Mouse (Mus musculus): ENCODE measurements around the gene Mgrn1. TPM values are rescaled to one million over a fixed set of nuclear protein-coding genes. Genes with fewer than 3 reads are reported as not detected.

The Mgrn1 gene
- polyA plus RNA-seq, 1 experiment from 2014 or later, result 85.9 TPM

GRCm38 (mm10) chr16:4899711-4900110 lies 13.7 kb downstream of the Mgrn1 start:
- no peaks in the 10 kb centered on the region for H3K27me3 ChIP-seq
- H3K36me3 ChIP-seq, result 0 out of 2 replicates have a peak, but pooled peaks cover 1% of the 10 kb centered on the region
- WGBS, result 60% methylated on average over 2 of the region's 2 CpGs
- no peaks in the 10 kb centered on the region; the same call in 1 of the 2 replicates for H3K4me1 ChIP-seq
- no peak overlapping the region for H3K4me3 ChIP-seq
- H3K27ac ChIP-seq, result no peak overlapping the region
- ATAC-seq (ENCODE audit: insufficient number of reproducible peaks, low FRiP score, low TSS enrichment, low read depth), result no peak
- H3K9ac ChIP-seq, result no peak overlapping the region
- H3K4me2 ChIP-seq, result no peak overlapping the region
- H3K9me3 ChIP-seq, result no peaks in the 10 kb centered on the region

- no peaks in the 10 kb centered on the region for H3K27me3 ChIP-seq
- no peak overlapping the region for H3K4me3 ChIP-seq
- H3K9ac ChIP-seq, result no peak overlapping the region
- H3K4me2 ChIP-seq, result no peak overlapping the region
- WGBS, result 65% methylated on average over 7 of the region's 7 CpGs
- no peak for ATAC-seq (ENCODE audit: insufficient number of reproducible peaks, low FRiP score, low TSS enrichment, low read depth)
- no peaks in the 10 kb centered on the region for H3K9me3 ChIP-seq
- H3K4me1 ChIP-seq, result peaks cover 3% of the 10 kb centered on the region
- no peaks in the 10 kb centered on the region for H3K36me3 ChIP-seq
- H3K27ac ChIP-seq, result no peak overlapping the region
Measured at GRCm38 (mm10) chr16:4901167-4901566, 15.1 kb downstream of the Mgrn1 start.

GRCm38 (mm10) chr16:4902390-4902789 lies 16.3 kb downstream of the Mgrn1 start:
- Histone ChIP-seq H3K36me3 (no peaks in the 10 kb centered on the region; the same call in 1 of the 2 replicates), H3K4me3 (no peak overlapping the region), H3K27me3 (no peaks in the 10 kb centered on the region), H3K4me1 (peaks cover 3% of the 10 kb centered on the region), H3K9me3 (no peaks in the 10 kb centered on the region), H3K9ac (no peak overlapping the region), H3K27ac (no peak overlapping the region), H3K4me2 (no peak overlapping the region)
- WGBS, result 78% methylated on average over 2 of the region's 2 CpGs
- ATAC-seq (ENCODE audit: insufficient number of reproducible peaks, low FRiP score, low TSS enrichment, low read depth), result no peak

GRCm38 (mm10) chr16:4903491-4904102 lies 17.5 kb downstream of the Mgrn1 start:
- H3K27ac ChIP-seq, result no peak overlapping the region
- H3K4me2 ChIP-seq, result no peak overlapping the region
- no peak overlapping the region for H3K9ac ChIP-seq
- no peak overlapping the region for H3K4me3 ChIP-seq
- ATAC-seq (ENCODE audit: insufficient number of reproducible peaks, low FRiP score, low TSS enrichment, low read depth), result no peak
- WGBS, result 78% methylated on average over 6 of the region's 6 CpGs
- no peaks in the 10 kb centered on the region for H3K27me3 ChIP-seq
- H3K36me3 ChIP-seq, result peaks cover 7% of the 10 kb centered on the region
- peaks cover 5% of the 10 kb centered on the region for H3K4me1 ChIP-seq
- no peaks in the 10 kb centered on the region for H3K9me3 ChIP-seq

- 0 out of 2 replicates have a peak overlapping the region, but pooled peaks have one; percentile 1 for H3K27ac ChIP-seq
- no peak for ATAC-seq (ENCODE audit: insufficient number of reproducible peaks, low FRiP score, low TSS enrichment, low read depth)
- H3K36me3 ChIP-seq, result peaks cover 20% of the 10 kb centered on the region
- no peak overlapping the region for H3K4me3 ChIP-seq
- no peaks in the 10 kb centered on the region for H3K9me3 ChIP-seq
- peaks cover 5% of the 10 kb centered on the region for H3K4me1 ChIP-seq
- no peaks in the 10 kb centered on the region for H3K27me3 ChIP-seq
- WGBS, result 83% methylated on average over 3 of the region's 3 CpGs
- no peak overlapping the region for H3K4me2 ChIP-seq
- H3K9ac ChIP-seq, result no peak overlapping the region
Measured at GRCm38 (mm10) chr16:4904878-4905277, 18.8 kb downstream of the Mgrn1 start.

- Histone ChIP-seq H3K27me3 (no peaks in the 10 kb centered on the region), H3K9ac (no peak overlapping the region), H3K36me3 (peaks cover 27% of the 10 kb centered on the region), H3K4me1 (peaks cover 5% of the 10 kb centered on the region), H3K4me2 (no peak overlapping the region), H3K4me3 (no peak overlapping the region), H3K27ac (no peak overlapping the region), H3K9me3 (no peaks in the 10 kb centered on the region)
- no peak for ATAC-seq (ENCODE audit: insufficient number of reproducible peaks, low FRiP score, low TSS enrichment, low read depth)
- 25% methylated on average over 1 of the region's 1 CpGs for WGBS
Measured at GRCm38 (mm10) chr16:4905591-4905990, 19.5 kb downstream of the Mgrn1 start.

- Histone ChIP-seq H3K9me3 (no peaks in the 10 kb centered on the region), H3K4me2 (no peak overlapping the region), H3K4me1 (peaks cover 5% of the 10 kb centered on the region), H3K36me3 (peaks cover 37% of the 10 kb centered on the region), H3K4me3 (no peak overlapping the region), H3K27me3 (no peaks in the 10 kb centered on the region), H3K9ac (no peak overlapping the region), H3K27ac (no peak overlapping the region)
- no peak for ATAC-seq (ENCODE audit: insufficient number of reproducible peaks, low FRiP score, low TSS enrichment, low read depth)
Measured at GRCm38 (mm10) chr16:4906559-4906958, 20.5 kb downstream of the Mgrn1 start.

GRCm38 (mm10) chr16:4907386-4907785 lies 21.3 kb downstream of the Mgrn1 start:
- Histone ChIP-seq H3K36me3 (peaks cover 44% of the 10 kb centered on the region), H3K9me3 (no peaks in the 10 kb centered on the region), H3K4me2 (no peak overlapping the region), H3K4me3 (no peak overlapping the region), H3K9ac (no peak overlapping the region), H3K4me1 (peaks cover 5% of the 10 kb centered on the region), H3K27me3 (no peaks in the 10 kb centered on the region), H3K27ac (no peak overlapping the region)
- ATAC-seq (ENCODE audit: insufficient number of reproducible peaks, low FRiP score, low TSS enrichment, low read depth), result no peak
- WGBS, result 80% methylated on average over 2 of the region's 2 CpGs

- 54% methylated on average over 4 of the region's 5 CpGs for WGBS
- H3K9me3 ChIP-seq, result no peaks in the 10 kb centered on the region
- H3K9ac ChIP-seq, result no peak overlapping the region
- H3K4me1 ChIP-seq, result peaks cover 5% of the 10 kb centered on the region
- H3K36me3 ChIP-seq, result peaks cover 49% of the 10 kb centered on the region
- H3K4me3 ChIP-seq, result no peak overlapping the region
- H3K4me2 ChIP-seq, result no peak overlapping the region
- H3K27me3 ChIP-seq, result no peaks in the 10 kb centered on the region
- no peak overlapping the region for H3K27ac ChIP-seq
- no peak for ATAC-seq (ENCODE audit: insufficient number of reproducible peaks, low FRiP score, low TSS enrichment, low read depth)
Measured at GRCm38 (mm10) chr16:4907972-4908371, 21.9 kb downstream of the Mgrn1 start.

- Histone ChIP-seq H3K27ac (no peak overlapping the region), H3K36me3 (peaks cover 62% of the 10 kb centered on the region), H3K27me3 (no peaks in the 10 kb centered on the region), H3K4me1 (peaks cover 13% of the 10 kb centered on the region), H3K4me2 (no peak overlapping the region), H3K9ac (no peak overlapping the region), H3K9me3 (no peaks in the 10 kb centered on the region), H3K4me3 (no peak overlapping the region)
- no peak for ATAC-seq (ENCODE audit: insufficient number of reproducible peaks, low FRiP score, low TSS enrichment, low read depth)
- 95% methylated on average over 2 of the region's 2 CpGs for WGBS
Measured at GRCm38 (mm10) chr16:4909745-4910144, 23.7 kb downstream of the Mgrn1 start.

GRCm38 (mm10) chr16:4910758-4911157 lies 24.7 kb downstream of the Mgrn1 start:
- WGBS, result 93% methylated on average over 8 of the region's 8 CpGs
- H3K9me3 ChIP-seq, result no peaks in the 10 kb centered on the region
- peaks cover 10% of the 10 kb centered on the region for H3K4me1 ChIP-seq
- H3K27ac ChIP-seq, result no peak overlapping the region
- no peak overlapping the region for H3K4me2 ChIP-seq
- no peak for ATAC-seq (ENCODE audit: insufficient number of reproducible peaks, low FRiP score, low TSS enrichment, low read depth)
- H3K4me3 ChIP-seq, result no peak overlapping the region
- no peaks in the 10 kb centered on the region for H3K27me3 ChIP-seq
- H3K9ac ChIP-seq, result no peak overlapping the region
- peaks cover 69% of the 10 kb centered on the region for H3K36me3 ChIP-seq

- no peak for ATAC-seq (ENCODE audit: insufficient number of reproducible peaks, low FRiP score, low TSS enrichment, low read depth)
- H3K36me3 ChIP-seq, result peaks cover 83% of the 10 kb centered on the region
- peak overlapping the region; percentile 75; the same call in 1 of the 2 replicates for H3K27ac ChIP-seq
- H3K4me1 ChIP-seq, result peaks cover 10% of the 10 kb centered on the region
- H3K9me3 ChIP-seq, result no peaks in the 10 kb centered on the region
- H3K9ac ChIP-seq, result no peak overlapping the region
- 76% methylated on average over 10 of the region's 10 CpGs for WGBS
- H3K27me3 ChIP-seq, result no peaks in the 10 kb centered on the region
- no peak overlapping the region for H3K4me2 ChIP-seq
- H3K4me3 ChIP-seq, result no peak overlapping the region
Measured at GRCm38 (mm10) chr16:4912074-4912648, 26.1 kb downstream of the Mgrn1 start.
